Mouse (Mus musculus) cerebellum, adult 9-11 months (tissue): ENCODE measurements at regions not wholly inside any gene's neighbourhood (a gene's known extent, or its start where the extent isn't known, plus 50 kb on each side); places are given as distances from the start of the nearest gene placed in this dataset.
A peak's percentile ranks its signal among the peaks of the same experiment; 100 is the strongest.

Source experiments
- DNase-seq: peaks from one replicate; pipeline ENCODE4 v3.0.0; 2022

GRCm38 (mm10) chr3:20661883-20662282, 294.9 kb upstream of the Agtr1b start:
- peak; percentile 91 for DNase-seq

DNA sequence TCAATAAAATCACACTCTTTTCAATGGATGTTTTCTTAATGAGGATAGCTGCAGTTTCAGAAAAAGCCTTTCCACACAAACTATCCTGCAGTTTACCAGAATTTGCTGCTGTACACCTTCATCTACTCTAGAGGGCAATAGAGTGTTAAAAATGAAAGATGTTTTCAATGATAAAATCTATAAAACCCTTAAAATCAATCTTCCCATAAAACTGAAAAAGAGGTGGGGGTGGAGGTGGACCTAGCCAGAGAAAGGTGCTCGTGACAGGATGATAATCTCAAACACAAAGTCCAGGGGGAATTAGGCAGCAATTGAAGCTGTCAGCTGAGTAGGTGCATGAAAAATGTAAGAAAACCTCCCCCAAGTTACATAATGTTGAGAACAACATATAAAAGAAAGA, 288.4 kb upstream of the Agtr1b start:
- DNase-seq = peak; percentile 30
